Mouse (Mus musculus): ENCODE results near the gene Mef2c.

The Mef2c gene

DNA sequence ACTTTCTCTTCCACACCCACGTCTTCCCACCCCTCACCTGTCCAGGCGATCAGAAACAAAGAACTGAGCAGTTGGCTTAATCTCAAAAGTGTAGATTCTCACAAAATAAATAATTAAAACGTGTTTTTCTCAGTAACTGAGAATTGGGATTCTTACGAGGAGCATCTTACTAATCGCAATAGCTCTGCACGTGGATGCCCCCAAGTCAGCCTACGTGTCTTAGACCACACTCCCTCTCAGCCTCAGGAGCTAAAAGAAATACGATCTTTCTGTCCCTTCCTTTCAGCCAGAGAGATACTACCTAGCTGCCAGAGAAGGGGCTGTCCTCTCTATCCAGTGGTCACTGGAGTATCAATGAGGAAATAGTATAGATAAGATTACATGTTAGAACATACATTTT lies 106.3 kb downstream of the Mef2c start:
- DNase-seq (ENCODE audit: low spot score): no peak

DNA sequence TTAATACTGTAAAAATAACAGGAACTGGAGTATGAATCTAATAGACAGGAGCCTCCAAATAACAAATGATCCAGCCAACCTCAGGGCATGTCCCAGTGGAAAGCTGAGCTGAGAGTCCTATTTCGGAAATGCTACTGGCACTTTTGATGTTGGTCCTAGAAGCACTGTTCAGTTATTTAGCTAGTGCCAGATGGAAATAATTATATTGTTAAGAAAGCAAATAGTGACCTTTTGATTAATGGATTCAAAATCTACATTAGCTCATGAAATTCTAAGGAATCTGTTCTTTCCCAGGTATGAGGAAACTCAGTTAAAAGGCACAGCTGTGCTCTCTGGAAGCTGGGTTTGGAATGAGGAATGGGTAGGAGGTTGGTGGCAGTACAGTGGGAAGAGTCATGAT lies 108.4 kb downstream of the Mef2c start:
- no peak for DNase-seq (ENCODE audit: low spot score)

DNA sequence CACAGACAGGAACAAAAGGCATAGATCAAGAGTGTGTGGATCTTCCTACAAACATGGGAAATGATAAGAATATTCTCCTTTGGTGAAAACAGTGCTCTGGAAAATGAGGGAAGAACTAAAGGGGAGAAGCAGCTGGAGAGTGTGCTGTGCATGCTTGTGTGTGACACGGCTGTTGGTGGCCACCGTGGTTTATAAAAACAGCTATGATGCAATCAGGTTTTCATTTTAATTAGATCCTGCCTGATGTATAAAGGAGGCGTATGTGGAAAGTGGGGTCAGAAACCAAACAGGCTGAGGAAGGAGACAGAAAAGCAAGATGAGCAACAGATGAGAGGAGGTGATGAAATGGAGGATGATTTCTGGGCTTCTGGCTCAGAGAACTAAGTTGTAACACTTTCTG lies 112.0 kb downstream of the Mef2c start:
- no peak for DNase-seq (ENCODE audit: low spot score)

GRCm38 (mm10) chr13:83624651-83625050 lies 120.8 kb downstream of the Mef2c start:
- DNase-seq (ENCODE audit: low spot score): no peak

DNA sequence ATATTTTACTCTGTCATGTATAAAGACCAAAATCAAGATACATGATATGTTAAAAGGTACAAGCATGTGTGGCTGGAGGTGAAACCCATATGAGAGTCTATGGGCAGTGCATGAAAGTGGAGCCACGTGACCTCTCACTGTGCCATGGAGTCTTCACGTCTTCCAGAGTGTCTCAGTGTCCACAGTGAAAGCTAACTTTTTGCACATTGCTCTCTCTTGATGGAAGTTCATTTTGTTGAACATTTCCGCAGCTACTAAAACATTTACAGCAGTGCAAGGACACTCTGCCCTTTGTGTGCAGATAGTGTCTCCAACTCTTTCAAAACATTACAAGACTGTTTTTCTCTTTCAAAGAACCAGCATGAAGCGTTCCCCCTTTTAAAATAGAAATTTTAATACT lies 123.6 kb downstream of the Mef2c start:
- no peak for DNase-seq (ENCODE audit: low spot score)

DNA sequence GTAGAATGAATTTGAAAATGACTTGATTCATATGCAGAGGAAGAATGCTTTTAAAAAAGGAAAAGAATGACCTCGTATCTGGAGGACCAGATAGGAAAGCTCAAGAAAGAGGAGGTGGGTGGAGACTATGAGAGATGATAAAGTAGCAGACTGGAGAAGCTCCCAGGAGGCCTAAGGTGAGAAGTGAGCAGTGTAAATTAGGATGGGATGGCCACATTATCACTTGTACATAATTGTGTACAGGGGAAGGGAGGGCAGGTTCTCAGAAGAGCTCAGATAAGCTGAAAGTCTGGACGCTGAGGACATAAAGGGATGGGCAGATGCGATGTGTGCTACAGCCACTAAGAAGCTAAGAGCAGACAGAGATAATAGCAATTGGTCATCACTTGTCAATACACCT lies 124.3 kb downstream of the Mef2c start:
- no peak for DNase-seq (ENCODE audit: low spot score)

GRCm38 (mm10) chr13:83633155-83633554 lies 129.3 kb downstream of the Mef2c start:
- no peak for DNase-seq (ENCODE audit: low spot score)

- DNase-seq (ENCODE audit: low spot score): no peak
Measured at GRCm38 (mm10) chr13:83635218-83635617, 131.4 kb downstream of the Mef2c start.

GRCm38 (mm10) chr13:83637666-83638065 lies 133.8 kb downstream of the Mef2c start:
- no peak for DNase-seq (ENCODE audit: low spot score)

DNA sequence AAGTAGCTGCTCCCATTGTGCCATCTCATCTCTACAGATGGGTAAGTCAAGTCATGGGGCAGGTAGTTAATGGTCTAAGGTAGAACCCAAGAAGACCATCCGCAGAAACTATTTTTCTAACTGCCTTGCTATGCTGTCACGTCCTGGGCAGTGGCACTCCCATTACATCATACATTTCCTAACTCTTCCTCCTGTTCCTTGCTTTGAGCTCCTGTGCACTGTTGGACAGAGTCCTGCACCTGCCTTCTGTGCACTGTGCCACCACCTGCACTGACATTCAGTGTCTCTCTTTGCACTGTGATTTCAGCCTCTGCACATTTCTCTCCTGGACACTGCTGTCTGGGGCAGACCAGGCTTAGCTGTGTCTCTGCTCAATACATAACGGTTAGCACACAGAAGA lies 134.9 kb downstream of the Mef2c start:
- no peak for DNase-seq (ENCODE audit: low spot score)

DNA sequence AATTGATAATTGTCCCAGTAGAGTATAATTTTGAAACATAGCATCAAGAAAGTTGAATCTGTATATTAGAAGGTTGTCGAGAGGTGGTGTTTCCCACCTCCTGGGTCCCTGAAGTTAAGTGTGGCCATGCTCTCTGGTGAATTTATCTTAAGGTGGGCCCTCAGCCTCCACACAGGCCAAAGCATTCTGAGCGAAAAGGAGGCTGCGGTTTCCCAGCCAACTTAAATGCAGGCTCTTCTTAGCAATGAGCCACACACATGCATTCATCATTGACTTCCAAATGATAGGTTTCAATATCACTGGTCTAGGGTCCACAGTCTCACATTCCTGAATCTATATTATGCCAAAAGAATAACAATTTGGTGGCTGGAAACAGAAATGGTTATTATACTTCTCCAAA lies 145.2 kb downstream of the Mef2c start:
- DNase-seq (ENCODE audit: low spot score): no peak

DNA sequence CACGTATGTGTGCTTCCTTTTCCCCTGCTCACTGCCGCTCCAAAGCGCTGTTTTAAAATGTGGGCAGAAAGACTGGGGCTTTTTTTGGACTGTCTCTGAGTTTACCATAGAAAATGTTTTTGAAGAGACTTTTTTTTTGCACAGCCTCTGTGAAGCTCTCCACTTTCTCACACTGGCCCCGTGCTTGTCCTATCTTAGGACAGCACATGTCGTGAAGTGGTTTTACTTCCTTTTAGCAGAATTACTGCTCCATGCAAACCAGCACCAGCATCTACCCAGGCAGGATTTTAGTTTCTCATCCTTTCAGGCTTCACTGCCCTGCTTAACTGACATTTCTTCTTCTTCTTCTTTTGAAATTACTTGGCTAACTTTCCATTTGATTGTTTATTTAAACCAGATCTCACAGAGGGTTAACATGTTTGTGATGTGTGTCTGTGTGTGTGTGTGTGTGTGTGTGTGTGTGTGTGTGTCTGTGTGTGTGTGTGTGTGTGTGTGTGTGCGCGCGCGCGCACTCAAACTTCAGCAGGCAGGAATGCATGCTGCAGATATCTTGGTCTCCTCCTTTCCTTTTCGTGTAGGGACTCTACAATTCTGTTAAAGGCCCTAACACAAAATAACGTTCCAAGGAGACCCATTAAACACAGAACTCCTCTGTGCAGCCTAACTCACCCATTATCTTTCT lies 146.1 kb downstream of the Mef2c start:
- no peak for DNase-seq (ENCODE audit: low spot score)

DNA sequence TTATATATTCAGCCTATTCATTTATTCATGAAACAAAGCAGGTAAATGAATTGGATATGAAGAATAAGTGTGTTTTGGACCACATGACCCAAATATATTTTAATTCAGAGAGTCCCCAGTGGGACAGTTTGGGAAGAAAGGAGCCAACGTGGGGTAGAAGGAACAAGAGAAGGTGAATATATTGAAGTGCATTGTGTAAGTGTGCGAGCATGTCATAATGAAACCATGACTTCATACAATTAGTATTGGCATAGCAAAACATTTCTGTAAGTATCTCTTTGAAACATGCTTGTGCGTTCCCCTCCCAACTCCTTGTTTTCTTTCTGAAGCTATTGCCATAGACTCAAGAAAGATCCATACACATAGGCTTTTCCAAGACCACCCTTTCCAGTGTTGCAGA lies 147.0 kb downstream of the Mef2c start:
- no peak for DNase-seq (ENCODE audit: low spot score)

DNA sequence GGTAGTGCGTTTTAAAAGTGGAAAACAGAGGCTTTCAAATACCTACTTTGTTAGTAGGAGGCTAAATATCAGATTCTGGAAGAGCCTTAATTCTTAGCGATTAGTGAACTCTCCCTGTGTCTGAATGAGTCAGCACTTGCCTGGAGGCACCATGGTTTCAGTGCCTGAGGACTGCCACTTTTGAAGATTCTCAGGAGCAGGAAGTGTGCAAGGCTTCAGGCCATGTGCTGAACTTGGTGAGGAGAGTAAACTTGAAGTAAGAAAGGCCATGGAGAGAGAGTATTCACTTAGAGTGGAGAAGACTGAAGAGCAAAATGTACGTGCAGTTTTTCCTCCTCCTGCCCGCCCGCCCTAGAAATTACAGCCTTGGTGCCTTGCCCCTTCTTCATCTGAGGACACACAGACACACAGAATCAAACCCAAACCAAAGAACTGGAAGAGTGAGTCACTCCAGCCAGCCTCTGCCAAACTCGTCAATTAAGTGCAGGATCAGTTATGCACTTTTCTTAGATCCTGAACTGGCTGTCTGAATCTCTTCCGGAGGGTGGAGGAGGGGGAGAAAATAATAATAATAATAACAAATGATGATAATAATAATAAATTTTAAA lies 148.2 kb downstream of the Mef2c start:
- no peak for DNase-seq (ENCODE audit: low spot score)

DNA sequence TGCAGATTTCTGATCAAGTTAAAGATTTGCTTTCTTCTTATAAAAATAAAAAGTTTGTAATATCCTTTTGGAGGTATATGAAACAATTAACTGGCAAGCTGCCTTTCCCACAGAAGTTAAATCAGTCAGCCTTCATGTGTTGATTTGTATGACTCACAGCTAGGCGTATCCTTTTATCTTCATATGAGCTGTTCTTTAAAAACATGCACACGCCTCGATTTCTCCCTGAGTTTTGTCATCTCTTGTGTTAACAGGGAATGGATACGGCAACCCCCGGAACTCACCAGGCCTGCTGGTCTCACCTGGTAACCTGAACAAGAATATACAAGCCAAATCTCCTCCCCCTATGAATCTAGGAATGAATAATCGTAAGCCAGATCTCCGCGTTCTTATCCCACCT lies 148.7 kb downstream of the Mef2c start:
- DNase-seq (ENCODE audit: low spot score): no peak

DNA sequence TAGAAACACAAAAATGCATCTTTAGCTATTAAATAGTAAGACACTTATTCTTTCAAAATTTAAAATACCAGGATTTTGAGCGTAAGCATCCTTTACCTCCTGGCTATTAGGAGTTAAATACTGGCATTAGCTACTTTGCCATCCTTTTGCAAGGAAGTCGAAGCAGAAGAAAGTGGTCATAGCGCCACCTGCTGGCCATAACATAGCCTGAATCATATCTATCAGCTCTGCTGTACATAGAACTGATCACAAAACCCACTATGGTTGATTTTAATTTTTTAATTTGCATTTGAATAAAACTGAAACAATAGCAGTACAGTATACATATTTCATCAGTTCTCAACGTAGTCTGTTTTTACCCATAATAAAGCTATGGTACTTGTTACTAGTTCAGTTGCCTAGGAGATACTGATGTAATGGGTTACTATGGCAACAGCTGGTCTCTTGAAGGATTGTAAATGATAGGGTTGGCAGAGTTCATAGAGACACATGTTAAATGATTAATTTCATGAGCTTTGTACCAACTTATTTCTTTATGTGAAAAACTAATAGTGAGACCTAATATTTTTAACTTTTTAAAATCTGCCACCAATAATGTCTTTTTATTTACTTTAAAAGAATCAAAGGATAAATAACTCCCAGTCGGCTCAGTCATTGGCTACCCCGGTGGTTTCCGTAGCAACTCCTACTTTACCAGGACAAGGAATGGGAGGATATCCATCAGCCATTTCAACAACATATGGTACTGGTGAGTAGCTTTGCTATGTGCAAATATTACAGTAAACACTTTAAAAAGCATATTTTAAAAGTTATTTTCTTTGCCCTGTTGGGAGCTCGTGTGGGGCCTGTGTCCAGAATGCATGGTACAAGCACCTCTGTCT lies 151.3 kb downstream of the Mef2c start:
- DNase-seq (ENCODE audit: low spot score): peak; percentile 64

- DNase-seq (ENCODE audit: low spot score): no peak
Measured at GRCm38 (mm10) chr13:83656094-83656493, 152.3 kb downstream of the Mef2c start.

DNA sequence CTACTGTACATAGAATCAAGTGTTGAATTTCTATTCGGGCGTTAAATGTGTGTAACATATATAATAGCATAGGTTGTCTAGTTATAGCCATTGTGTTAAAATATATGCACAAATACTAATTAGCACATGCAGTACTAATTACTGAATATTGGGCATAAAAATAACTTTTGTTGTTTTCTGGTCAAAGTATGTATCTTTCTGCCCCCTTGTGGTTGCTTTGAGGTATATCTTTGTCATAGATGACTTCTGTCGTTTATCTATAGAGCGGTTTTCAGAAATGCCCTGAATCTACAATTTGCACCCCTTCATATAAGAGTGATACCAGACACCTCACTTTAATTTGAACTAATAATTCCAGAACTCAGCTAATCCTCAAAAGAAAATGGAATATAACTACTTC lies 152.9 kb downstream of the Mef2c start:
- DNase-seq (ENCODE audit: low spot score): no peak

DNA sequence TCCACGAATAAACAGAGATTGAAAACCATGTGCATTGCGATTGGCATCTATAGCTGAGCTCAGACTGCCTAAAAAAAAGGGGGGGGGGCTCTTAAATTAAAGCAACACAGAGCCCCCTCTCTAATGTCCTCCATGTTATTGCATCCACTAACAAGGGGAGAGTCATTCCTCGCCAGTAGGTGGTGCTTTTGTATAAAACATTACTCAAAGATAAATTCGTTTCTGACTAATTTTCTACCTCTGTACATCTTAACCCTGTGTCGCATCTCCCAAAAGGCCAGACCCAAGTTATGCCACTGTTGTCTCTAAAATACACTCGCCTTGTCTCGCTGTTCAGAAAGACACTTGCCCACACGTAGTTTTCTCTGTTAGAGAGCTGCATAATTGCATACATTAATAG lies 156.9 kb downstream of the Mef2c start:
- DNase-seq (ENCODE audit: low spot score): no peak

GRCm38 (mm10) chr13:83661166-83661565 lies 157.3 kb downstream of the Mef2c start:
- DNase-seq (ENCODE audit: low spot score): no peak

GRCm38 (mm10) chr13:83662089-83662551 lies 158.3 kb downstream of the Mef2c start:
- no peak for DNase-seq (ENCODE audit: low spot score)

- DNase-seq (ENCODE audit: low spot score): no peak
Measured at GRCm38 (mm10) chr13:83666179-83666578, 162.3 kb downstream of the Mef2c start.

- no peak for DNase-seq (ENCODE audit: low spot score)
Measured at GRCm38 (mm10) chr13:83667051-83667450, 163.2 kb downstream of the Mef2c start.

All from ovary, postnatal 10 days (tissue).